Mouse (Mus musculus) layer of hippocampus, adult 2 months (tissue): ENCODE results near the gene Tlx1. TPM values are rescaled to one million over a fixed set of nuclear protein-coding genes. Genes with fewer than 3 reads are reported as not detected.

Source experiments
- DNase-seq, 2 experiments: peaks; one replicate each; pipeline ENCODE4 v3.0.0; 2022; ENCODE audit warnings: low spot score in 2 of 2
- H3K27ac ChIP-seq: fragments of 200-600 bp; 2 replicates; pipeline ENCODE4 v1.8.1; 2022
- H3K4me3 ChIP-seq: fragments of 200-600 bp; 2 replicates; pipeline ENCODE4 v1.8.1; 2022; ENCODE audit warnings: mild to moderate bottlenecking
- CTCF ChIP-seq: fragments of 200-600 bp; conservative IDR thresholded peaks from 2 replicates; pipeline ENCODE4 v1.8.1; 2022; ENCODE audit warnings: antibody characterized with exemption, mild to moderate bottlenecking, moderate library complexity
- long read RNA-seq, 2 experiments: library from polyadenylated mRNA; stranded (forward); transcript quantifications; one replicate each; pipeline ENCODE4 v2.0.0; 2021; ENCODE audit warnings: borderline mapping rate in 2 of 2
- total RNA-seq, 2 experiments: library from RNA; stranded (reverse); gene quantifications; 2 replicates each; pipeline ENCODE4 v1.2.3; 2021

Tlx1 gene
- not detected for total RNA-seq
- long read RNA-seq, experiment 1, result 0 reads
- long read RNA-seq, experiment 2, result 0 reads

GRCm38 (mm10) chr19:45150490-45151181, at the start of gene Tlx1:
Gene Tlx1, plus strand, starts transcription at chr19:45150680.
- DNase-seq, result no peak
- H3K27ac ChIP-seq, result no peak within 1 kb of the TSS
- no peak for TF ChIP-seq CTCF
- no peak within 1 kb of the TSS for H3K4me3 ChIP-seq

- no peak for DNase-seq
- TF ChIP-seq CTCF, result no peak
- Histone ChIP-seq H3K4me3 (no peak overlapping the region), H3K27ac (no peak overlapping the region)
These were observed 44.9 kb upstream of the Tlx1 start for GRCm38 (mm10) chr19:45105591-45105990.

- no peak overlapping the region for H3K4me3 ChIP-seq
- DNase-seq, result no peak
- no peak overlapping the region for H3K27ac ChIP-seq
- no peak for TF ChIP-seq CTCF
These were observed 43.8 kb upstream of the Tlx1 start for GRCm38 (mm10) chr19:45106689-45107088.

GRCm38 (mm10) chr19:45110681-45111080, 39.8 kb upstream of the Tlx1 start:
- no peak overlapping the region for H3K27ac ChIP-seq
- DNase-seq, result no peak
- no peak for TF ChIP-seq CTCF
- H3K4me3 ChIP-seq, result no peak overlapping the region

DNA sequence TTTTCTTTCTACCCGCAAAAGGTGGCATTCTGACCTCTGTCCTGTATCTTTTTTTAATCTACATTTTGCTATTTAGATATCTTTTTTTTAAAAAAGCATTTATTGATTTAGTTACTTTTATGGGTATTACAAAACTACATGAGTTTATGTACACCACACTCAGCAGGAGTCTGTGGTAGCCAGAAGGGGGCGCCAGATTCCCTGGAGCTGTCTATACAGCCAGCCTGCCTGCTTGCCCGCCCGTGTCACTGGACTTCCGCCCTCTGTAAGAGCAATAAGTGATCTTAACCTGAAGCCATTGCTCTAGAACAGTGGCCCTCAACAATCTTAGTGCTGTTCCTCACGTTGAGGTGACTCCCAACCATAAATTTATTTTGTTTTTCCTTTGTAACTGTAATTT, 38.0 kb upstream of the Tlx1 start:
- DNase-seq, result no peak
- H3K4me3 ChIP-seq, result no peak overlapping the region
- TF ChIP-seq CTCF, result peak; percentile 51
- no peak overlapping the region for H3K27ac ChIP-seq

DNA sequence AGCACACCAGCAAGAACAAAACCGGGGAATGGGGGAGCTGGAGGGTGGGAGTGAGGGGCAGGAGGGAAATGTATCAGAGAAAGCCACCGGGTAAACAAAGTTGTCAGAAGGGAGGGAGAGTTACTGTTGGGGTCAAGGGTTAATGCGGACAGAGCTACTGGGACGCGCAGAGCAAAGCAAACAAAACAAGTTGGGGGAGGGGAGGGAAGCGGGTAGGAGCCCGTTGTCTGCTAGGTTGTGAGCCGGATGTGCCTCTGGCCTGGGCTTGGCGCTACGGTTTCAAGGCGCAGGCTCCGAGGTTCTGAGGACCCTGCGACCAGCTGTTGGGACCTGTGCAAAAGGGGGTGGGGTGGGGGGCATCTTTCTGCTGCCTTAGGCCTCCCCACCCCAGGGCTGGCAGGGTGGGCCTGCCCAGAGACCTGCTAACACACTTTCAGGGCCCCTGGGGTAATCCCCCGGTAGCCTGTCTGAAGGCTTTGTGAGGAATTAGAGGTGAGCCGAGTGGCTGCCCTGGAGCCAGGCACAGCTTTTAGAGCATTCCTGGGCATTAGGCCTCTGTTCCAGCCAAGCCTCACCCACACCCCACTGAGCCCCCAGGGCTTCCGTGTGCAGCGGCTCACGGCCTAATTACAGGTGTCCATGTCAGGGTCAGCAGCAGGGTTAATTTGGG, 36.6 kb upstream of the Tlx1 start:
- no peak overlapping the region for H3K4me3 ChIP-seq
- no peak for DNase-seq
- H3K27ac ChIP-seq, result no peak overlapping the region
- no peak for TF ChIP-seq CTCF

- TF ChIP-seq CTCF, result no peak
- no peak overlapping the region for H3K27ac ChIP-seq
- DNase-seq, result no peak
- H3K4me3 ChIP-seq, result no peak overlapping the region
These were observed 35.7 kb upstream of the Tlx1 start for GRCm38 (mm10) chr19:45114772-45115171.

DNA sequence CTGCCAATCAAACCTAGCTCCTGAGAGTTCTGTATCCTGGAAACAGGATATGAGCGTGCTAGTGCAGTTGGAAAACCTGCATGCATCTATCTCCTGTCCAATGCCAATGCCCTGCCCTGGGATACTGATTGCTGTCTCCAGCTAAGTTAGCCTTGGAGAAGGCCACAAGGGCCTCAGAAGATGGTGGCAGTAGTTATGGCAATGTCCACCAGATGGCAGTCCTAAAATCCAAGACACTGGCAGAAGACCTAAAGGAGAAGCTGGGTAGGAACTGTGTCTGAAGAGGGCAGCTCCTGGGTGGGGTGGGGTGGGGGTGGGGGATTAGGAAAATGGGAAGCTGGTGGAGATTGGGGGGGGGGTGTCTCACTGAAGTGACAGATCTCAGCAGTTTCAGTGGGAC, 33.7 kb upstream of the Tlx1 start:
- DNase-seq, result peak in 1 of 2 experiments; percentile 46

DNA sequence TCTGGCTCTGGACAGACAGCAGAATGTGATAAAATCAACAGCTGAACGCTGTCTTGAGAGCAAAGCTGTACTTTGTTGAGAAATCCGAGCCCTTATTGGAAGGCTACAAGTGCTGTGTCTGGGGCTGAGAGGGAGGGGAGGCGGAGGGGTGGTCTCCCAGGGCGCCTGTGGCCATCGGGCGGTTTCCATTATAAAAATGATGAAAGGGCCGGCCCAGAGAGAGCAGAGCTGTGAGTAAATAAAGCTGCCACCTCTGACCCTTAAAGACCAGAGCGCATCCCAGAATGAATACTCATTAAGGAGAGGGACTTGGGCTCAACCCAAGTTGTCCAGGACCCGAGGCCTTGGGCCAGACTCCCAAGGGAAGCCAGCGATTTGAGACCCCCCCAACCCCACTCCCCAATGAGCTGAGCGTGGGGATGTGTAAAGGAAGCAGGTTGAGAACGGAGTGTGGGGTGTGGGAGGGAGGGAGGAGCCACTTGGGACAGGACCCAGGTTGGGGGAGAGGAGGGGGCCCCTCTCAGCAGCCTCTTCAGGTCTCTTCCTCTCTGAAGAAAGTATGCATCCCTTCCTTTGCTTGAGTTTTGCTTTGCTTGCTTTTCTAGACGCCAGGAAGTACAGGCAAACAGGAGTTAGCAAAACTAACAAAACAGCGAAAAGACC, 18.4 kb upstream of the Tlx1 start:
- DNase-seq, result no peak
- Histone ChIP-seq H3K27ac (no peak overlapping the region), H3K4me3 (no peak overlapping the region)
- no peak for TF ChIP-seq CTCF

More for the DNA sequence above, 33.7 kb upstream of the Tlx1 start:
- Histone ChIP-seq H3K4me3 (no peak overlapping the region), H3K27ac (no peak overlapping the region)
- TF ChIP-seq CTCF, result peak; percentile 70

- H3K4me3 ChIP-seq, result no peak overlapping the region
- H3K27ac ChIP-seq, result no peak overlapping the region
- no peak for DNase-seq
- TF ChIP-seq CTCF, result no peak
These were observed 7.9 kb upstream of the Tlx1 start for GRCm38 (mm10) chr19:45142531-45142930.

DNA sequence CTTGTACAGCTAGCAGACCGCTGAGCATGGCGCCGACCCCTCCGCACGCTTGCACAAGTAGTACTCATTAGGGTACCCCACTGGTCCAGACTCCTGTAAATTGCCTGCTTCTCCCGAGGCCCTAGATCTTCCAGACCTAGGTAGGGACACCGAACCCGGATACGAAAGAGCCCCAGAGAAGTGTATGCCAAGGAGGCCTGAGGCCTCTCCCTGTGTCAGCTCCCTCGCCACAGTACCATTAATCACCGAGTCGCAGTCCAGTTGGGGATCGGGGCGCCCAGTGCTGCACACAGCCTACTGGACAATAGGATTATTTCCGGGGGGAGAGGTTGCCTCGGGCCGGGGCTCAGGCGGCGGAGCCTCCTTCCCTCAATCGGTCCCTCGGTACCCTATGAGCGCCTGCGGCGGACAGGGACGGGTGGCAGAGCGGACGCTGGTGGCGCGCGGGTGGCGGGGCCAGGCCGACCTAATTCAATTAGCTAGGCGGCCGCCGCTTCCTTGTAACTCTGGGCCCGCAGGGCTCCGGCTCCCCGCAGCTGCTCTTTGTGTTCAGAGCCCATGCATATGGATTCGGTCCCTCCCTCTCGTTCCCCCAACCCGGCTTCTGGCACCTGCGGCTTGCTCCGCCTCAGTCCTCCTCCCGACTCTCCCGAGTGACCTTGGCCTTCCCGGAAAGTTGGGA, 7.1 kb upstream of the Tlx1 start:
- Histone ChIP-seq H3K27ac (no peak overlapping the region), H3K4me3 (no peak overlapping the region)
- no peak for TF ChIP-seq CTCF
- DNase-seq, result no peak

GRCm38 (mm10) chr19:45147071-45147470, 3.4 kb upstream of the Tlx1 start:
- Histone ChIP-seq H3K4me3 (no peak overlapping the region), H3K27ac (no peak overlapping the region)
- DNase-seq, result no peak
- TF ChIP-seq CTCF, result no peak
